Mouse (Mus musculus) forebrain, embryonic 16.5 days (tissue): ENCODE results near the gene Gm10717. TPM values are rescaled to one million over a fixed set of nuclear protein-coding genes. Genes with fewer than 3 reads are reported as not detected.
"Not testable (repeated sequence)": the region's sequence is repeated elsewhere in the genome, so short reads cannot be mapped to it uniquely, and the experiment has no call there.

Source experiments
- ATAC-seq: fragments of 200-750 bp; cut with Nextera tagmentation; 2 replicates; pipeline ENCODE4 v1.8.0; 2017; ENCODE audit warnings: mild to moderate bottlenecking, moderate library complexity
- H3K27ac ChIP-seq: fragments of 300-500 bp; sonication (generic); 2 replicates; pipeline ENCODE4 v1.5.1; 2014; ENCODE audit warnings: low read length, control low read depth
- H3K27me3 ChIP-seq: fragments of 300-500 bp; sonication (generic); replicated peaks from 2 replicates; pipeline ENCODE4 v1.6.1; 2014; ENCODE audit warnings: low read length; ENCODE audit not compliant: control insufficient read depth, insufficient read depth
- H3K36me3 ChIP-seq: fragments of 300-500 bp; sonication (generic); 2 replicates; pipeline ENCODE4 v1.6.1; 2014; ENCODE audit not compliant: control insufficient read depth, insufficient read depth
- H3K4me1 ChIP-seq: fragments of 300-500 bp; sonication (generic); replicated peaks from 2 replicates; pipeline ENCODE4 v1.6.1; 2014; ENCODE audit warnings: low read length; ENCODE audit not compliant: control insufficient read depth, insufficient read depth
- H3K4me2 ChIP-seq: fragments of 300-500 bp; sonication (generic); 2 replicates; pipeline ENCODE4 v1.6.1; 2014; ENCODE audit warnings: mild to moderate bottlenecking, low read length, control low read depth
- H3K4me3 ChIP-seq: fragments of 300-500 bp; sonication (generic); replicated peaks from 2 replicates; pipeline ENCODE4 v1.5.1; 2014; ENCODE audit warnings: mild to moderate bottlenecking, low read length, control low read depth
- H3K9ac ChIP-seq: fragments of 300-500 bp; sonication (generic); replicated peaks from 2 replicates; pipeline ENCODE4 v1.6.1; 2014; ENCODE audit warnings: low read depth, low read length, control low read depth
- H3K9me3 ChIP-seq: fragments of 300-500 bp; sonication (generic); 2 replicates; pipeline ENCODE4 v1.6.1; 2016; ENCODE audit warnings: low read length; ENCODE audit not compliant: control insufficient read depth
- WGBS: fragments of 180-500 bp; shearing (Covaris S2); extraction: QIAGEN DNeasy Blood & Tissue Kit; methylation state at CpG from one replicate; pipeline ENCODE4 v1.1.7; 2014; 5-methylcytosine and 5-hydroxymethylcytosine counted together
- polyA plus RNA-seq: library from polyadenylated mRNA; unstranded; fragments of >200 nt; fragmentation: Nextera tagmentation; extraction: Ambion mirVana; gene quantifications from 2 replicates; pipeline ENCODE4 v1.2.1, GENCODE M21; 2015

The Gm10717 gene
- polyA plus RNA-seq, 1 experiment from 2014 or later = not detected

GRCm38 (mm10) chr9:3023985-3024648 lies 1.1 kb upstream of the Gm10717 start:
- not testable (repeated sequence) for H3K36me3 ChIP-seq, H3K9me3 ChIP-seq, H3K9ac ChIP-seq, H3K4me2 ChIP-seq, ATAC-seq, H3K4me3 ChIP-seq, H3K27ac ChIP-seq, H3K4me1 ChIP-seq, H3K27me3 ChIP-seq
- WGBS = 77% methylated on average over 14 of the region's 16 CpGs

DNA sequence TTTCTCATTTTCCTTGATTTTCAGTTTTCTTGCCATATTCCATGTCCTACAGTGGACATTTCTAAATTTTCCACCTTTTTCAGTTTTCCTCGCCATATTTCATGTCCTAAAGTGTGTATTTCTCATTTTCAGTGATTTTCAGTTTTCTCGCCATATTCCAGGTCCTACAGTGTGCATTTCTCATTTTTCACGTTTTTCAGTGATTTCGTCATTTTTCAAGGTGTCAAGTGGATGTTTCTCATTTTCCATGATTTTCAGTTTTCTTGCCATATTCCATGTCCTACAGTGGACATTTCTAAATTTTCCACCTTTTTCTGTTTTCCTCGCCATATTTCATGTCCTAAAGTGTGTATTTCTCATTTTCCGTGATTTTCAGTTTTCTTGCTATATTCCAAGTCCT lies 436 bp downstream of the Gm10717 start:
- H3K4me3 ChIP-seq, ATAC-seq, H3K9ac ChIP-seq, H3K36me3 ChIP-seq, H3K4me2 ChIP-seq, H3K4me1 ChIP-seq, H3K27me3 ChIP-seq, H3K9me3 ChIP-seq, H3K27ac ChIP-seq: not testable (repeated sequence)
- WGBS = 66% methylated on average over 4 of the region's 6 CpGs

DNA sequence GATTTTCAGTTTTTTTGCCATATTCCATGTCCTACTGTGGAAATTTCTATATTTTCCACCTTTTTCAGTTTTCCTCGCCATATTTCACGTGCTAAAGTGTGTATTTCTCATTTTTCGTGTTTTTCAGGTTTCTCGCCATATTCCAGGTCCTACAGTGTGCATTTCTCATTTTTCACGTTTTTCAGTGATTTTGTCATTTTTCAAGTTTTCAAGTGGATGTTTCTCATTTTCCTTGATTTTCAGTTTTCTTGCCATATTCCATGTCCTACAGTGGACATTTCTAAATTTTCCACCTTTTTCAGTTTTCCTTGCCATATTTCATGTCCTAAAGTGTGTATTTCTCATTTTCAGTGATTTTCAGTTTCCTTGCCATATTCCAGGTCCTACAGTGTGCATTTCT lies 919 bp downstream of the Gm10717 start:
- H3K4me2 ChIP-seq, H3K9me3 ChIP-seq, H3K4me3 ChIP-seq, H3K27me3 ChIP-seq, H3K36me3 ChIP-seq, ATAC-seq, H3K9ac ChIP-seq, H3K27ac ChIP-seq, H3K4me1 ChIP-seq: not testable (repeated sequence)
- WGBS = 78% methylated on average over 5 of the region's 5 CpGs

GRCm38 (mm10) chr9:3026741-3027140 lies 1.5 kb downstream of the Gm10717 start:
- H3K4me2 ChIP-seq, ATAC-seq: not testable (repeated sequence)
- WGBS = 70% methylated on average over 9 of the region's 9 CpGs

DNA sequence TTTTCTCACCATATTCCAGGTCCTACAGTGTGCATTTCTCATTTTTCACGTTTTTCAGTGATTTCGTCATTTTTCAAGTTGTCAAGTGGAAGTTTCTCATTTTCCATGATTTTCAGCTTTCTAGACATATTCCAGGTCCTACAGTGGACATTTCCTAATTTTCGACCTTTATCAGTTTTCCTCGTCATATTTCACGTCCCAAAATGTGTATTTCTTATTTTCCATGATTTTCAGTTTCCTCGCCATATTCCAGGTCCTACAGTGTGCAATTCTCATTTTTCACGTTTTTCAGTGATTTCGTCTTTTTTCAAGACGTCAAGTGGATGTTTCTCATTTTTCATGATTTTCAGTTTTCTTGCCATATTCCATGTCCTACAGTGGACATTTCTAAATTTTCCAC lies 2.0 kb downstream of the Gm10717 start:
- H3K9ac ChIP-seq, H3K4me2 ChIP-seq, H3K27ac ChIP-seq, H3K36me3 ChIP-seq, ATAC-seq, H3K27me3 ChIP-seq, H3K4me1 ChIP-seq, H3K4me3 ChIP-seq, H3K9me3 ChIP-seq: not testable (repeated sequence)
- 77% methylated on average over 9 of the region's 9 CpGs for WGBS

More at GRCm38 (mm10) chr9:3026741-3027140, 1.5 kb downstream of the Gm10717 start:
- H3K4me1 ChIP-seq, H3K9me3 ChIP-seq, H3K27ac ChIP-seq, H3K9ac ChIP-seq, H3K36me3 ChIP-seq, H3K4me3 ChIP-seq, H3K27me3 ChIP-seq: not testable (repeated sequence)

- not testable (repeated sequence) for H3K27me3 ChIP-seq, H3K4me1 ChIP-seq, H3K4me2 ChIP-seq, H3K4me3 ChIP-seq, H3K9me3 ChIP-seq, H3K27ac ChIP-seq, H3K9ac ChIP-seq, ATAC-seq, H3K36me3 ChIP-seq
- 71% methylated on average over 12 of the region's 16 CpGs for WGBS
Measured at GRCm38 (mm10) chr9:3029276-3030000, 4.2 kb downstream of the Gm10717 start.

DNA sequence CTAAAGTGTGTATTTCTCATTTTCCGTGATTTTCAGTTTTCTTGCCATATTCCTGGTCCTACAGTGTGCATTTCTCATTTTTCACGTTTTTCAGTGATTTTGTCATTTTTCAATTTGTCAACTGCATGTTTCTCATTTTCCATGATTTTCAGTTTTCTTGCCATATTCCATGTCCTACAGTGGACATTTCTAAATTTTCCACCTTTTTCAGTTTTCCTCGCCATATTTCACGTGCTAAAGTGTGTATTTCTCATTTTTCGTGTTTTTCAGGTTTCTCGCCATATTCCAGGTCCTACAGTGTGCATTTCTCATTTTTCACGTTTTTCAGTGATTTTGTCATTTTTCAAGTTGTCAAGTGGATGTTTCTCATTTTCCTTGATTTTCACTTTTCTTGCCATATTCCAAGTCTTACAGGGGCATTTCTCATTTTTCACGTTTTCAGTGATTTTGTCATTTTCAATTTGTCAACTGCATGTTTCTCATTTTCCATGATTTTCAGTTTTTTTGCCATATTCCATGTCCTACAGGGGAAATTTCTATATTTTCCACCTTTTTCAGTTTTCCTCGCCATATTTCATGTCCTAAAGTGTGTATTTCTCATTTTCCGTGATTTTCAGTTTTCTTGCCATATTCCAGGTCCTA lies 5.6 kb downstream of the Gm10717 start:
- not testable (repeated sequence) for H3K4me2 ChIP-seq, H3K4me3 ChIP-seq, H3K36me3 ChIP-seq, H3K9me3 ChIP-seq, ATAC-seq, H3K9ac ChIP-seq, H3K4me1 ChIP-seq, H3K27me3 ChIP-seq, H3K27ac ChIP-seq
- 68% methylated on average over 2 of the region's 10 CpGs for WGBS

DNA sequence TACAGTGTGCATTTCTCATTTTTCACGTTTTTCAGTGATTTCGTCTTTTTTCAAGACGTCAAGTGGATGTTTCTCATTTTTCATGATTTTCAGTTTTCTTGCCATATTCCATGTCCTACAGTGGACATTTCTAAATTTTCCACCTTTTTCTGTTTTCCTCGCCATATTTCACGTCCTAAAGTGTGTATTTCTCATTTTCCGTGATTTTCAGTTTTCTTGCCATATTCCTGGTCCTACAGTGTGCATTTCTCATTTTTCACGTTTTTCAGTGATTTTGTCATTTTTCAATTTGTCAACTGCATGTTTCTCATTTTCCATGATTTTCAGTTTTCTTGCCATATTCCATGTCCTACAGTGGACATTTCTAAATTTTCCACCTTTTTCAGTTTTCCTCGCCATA lies 9.1 kb downstream of the Gm10717 start, which contains the start of gene Gm17535:
Gene Gm17535, plus strand, starts transcription at position 301 of the 400 bp plus-strand sequence.
- H3K9me3 ChIP-seq, H3K27me3 ChIP-seq, H3K36me3 ChIP-seq, H3K27ac ChIP-seq, H3K4me2 ChIP-seq, H3K4me1 ChIP-seq, ATAC-seq, H3K4me3 ChIP-seq, H3K9ac ChIP-seq: not testable (repeated sequence)
- no CpG with 5 or more reads among the region's 8 CpGs for WGBS

DNA sequence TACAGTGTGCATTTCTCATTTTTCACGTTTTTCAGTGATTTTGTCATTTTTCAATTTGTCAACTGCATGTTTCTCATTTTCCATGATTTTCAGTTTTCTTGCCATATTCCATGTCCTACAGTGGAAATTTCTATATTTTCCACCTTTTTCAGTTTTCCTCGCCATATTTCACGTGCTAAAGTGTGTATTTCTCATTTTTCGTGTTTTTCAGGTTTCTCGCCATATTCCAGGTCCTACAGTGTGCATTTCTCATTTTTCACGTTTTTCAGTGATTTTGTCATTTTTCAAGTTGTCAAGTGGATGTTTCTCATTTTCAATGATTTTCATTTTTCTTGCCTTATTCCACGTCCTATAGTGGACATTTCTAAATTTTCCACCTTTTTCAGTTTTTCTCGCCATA lies 11.4 kb downstream of the Gm10717 start, which contains the start of gene Gm10715:
Gene Gm10715, plus strand, starts transcription at position 301 of the 400 bp plus-strand sequence.
- not testable (repeated sequence) for H3K4me3 ChIP-seq, H3K9ac ChIP-seq, H3K9me3 ChIP-seq, H3K27ac ChIP-seq, H3K4me2 ChIP-seq, H3K4me1 ChIP-seq, H3K27me3 ChIP-seq, ATAC-seq, H3K36me3 ChIP-seq
- WGBS = 78% methylated on average over 6 of the region's 8 CpGs
